Mouse (Mus musculus) heart, postnatal 0 days (tissue): ENCODE data around the gene Casz1.

Source experiments
- CTCF ChIP-seq: IDR thresholded peaks from 2 replicates; pipeline ENCODE4 v1.5.1; 2016; ENCODE audit warnings: antibody characterized with exemption, control low read depth, low read depth
- EP300 ChIP-seq: IDR thresholded peaks from 2 replicates; pipeline ENCODE4 v1.6.1; 2016; ENCODE audit warnings: antibody characterized with exemption, low read depth

GRCm38 (mm10) chr4:148970742-148971141 is 166.5 kb downstream of the Casz1 start:
- no peak for TF ChIP-seq CTCF
- no peak for TF ChIP-seq EP300
